Mouse (Mus musculus) brain, embryonic 14.5 days (tissue): ENCODE data around the gene Gsg1l. TPM values are rescaled to one million over a fixed set of nuclear protein-coding genes. Genes with fewer than 3 reads are reported as not detected.
A peak's percentile ranks its signal among the peaks of the same experiment; 100 is the strongest.

Source experiments
- DNase-seq: peaks from one replicate; pipeline ENCODE4 v3.0.0-alpha.2; 2011; ENCODE audit warnings: low read depth
- CTCF ChIP-seq: fragments of 200-500 bp; IDR thresholded peaks from 2 replicates; pipeline ENCODE4 v1.5.1; 2012; ENCODE audit warnings: inconsistent platforms, mild to moderate bottlenecking, moderate library complexity, borderline replicate concordance; ENCODE audit not compliant: insufficient read depth, insufficient read length; ENCODE audit errors: extremely low read depth
- POLR2A ChIP-seq: fragments of 200-500 bp; IDR thresholded peaks from 2 replicates; pipeline ENCODE4 v1.6.1; 2012; ENCODE audit warnings: mild to moderate bottlenecking, inconsistent platforms, borderline replicate concordance; ENCODE audit not compliant: poor library complexity, insufficient read depth, insufficient read length, severe bottlenecking; ENCODE audit errors: extremely low read depth
- polyA plus RNA-seq: library from polyadenylated mRNA; depleted of rRNA; stranded (reverse); fragments of >200 nt; gene quantifications from 2 replicates; pipeline ENCODE4 v1.2.3, GENCODE M21; 2012; rRNA removed

Gene Gsg1l
- polyA plus RNA-seq, 1 experiment, result 26.6 TPM

- no peak for DNase-seq
Observed at GRCm38 (mm10) chr7:125868570-125868969, 213.6 kb downstream of the Gsg1l start.

GRCm38 (mm10) chr7:125865234-125865633 is 217.0 kb downstream of the Gsg1l start:
- no peak for DNase-seq
- TF ChIP-seq POLR2A, result no peak
- TF ChIP-seq CTCF, result no peak

More at GRCm38 (mm10) chr7:125868570-125868969, 213.6 kb downstream of the Gsg1l start:
- no peak for TF ChIP-seq CTCF
- TF ChIP-seq POLR2A, result no peak

- no peak for TF ChIP-seq CTCF
- no peak for TF ChIP-seq POLR2A
- DNase-seq, result no peak
Observed at GRCm38 (mm10) chr7:125864026-125864425, 218.2 kb downstream of the Gsg1l start.

GRCm38 (mm10) chr7:125860421-125860820 is 221.8 kb downstream of the Gsg1l start:
- DNase-seq, result no peak
- TF ChIP-seq CTCF, result no peak

GRCm38 (mm10) chr7:125859564-125859963 is 222.6 kb downstream of the Gsg1l start:
- DNase-seq, result no peak
- TF ChIP-seq POLR2A (no peak), CTCF (no peak)

GRCm38 (mm10) chr7:125847528-125847866 is 234.7 kb downstream of the Gsg1l start:
- no peak for DNase-seq
- TF ChIP-seq POLR2A, result no peak
- no peak for TF ChIP-seq CTCF

- DNase-seq, result peak; percentile 90
- TF ChIP-seq CTCF (no peak), POLR2A (no peak)
Observed at GRCm38 (mm10) chr7:125846866-125847527, 235.2 kb downstream of the Gsg1l start.

GRCm38 (mm10) chr7:125845611-125846010 is 236.6 kb downstream of the Gsg1l start:
- peak; percentile 37 for DNase-seq

GRCm38 (mm10) chr7:125838078-125838742 is 244.0 kb downstream of the Gsg1l start:
- peak; percentile 73 for DNase-seq
- TF ChIP-seq POLR2A (no peak), CTCF (no peak)

More at GRCm38 (mm10) chr7:125845611-125846010, 236.6 kb downstream of the Gsg1l start:
- TF ChIP-seq POLR2A (no peak), CTCF (no peak)

GRCm38 (mm10) chr7:125833471-125833870 is 248.7 kb downstream of the Gsg1l start:
- DNase-seq, result no peak
- TF ChIP-seq CTCF (no peak), POLR2A (no peak)

GRCm38 (mm10) chr7:125832767-125833166 is 249.4 kb downstream of the Gsg1l start:
- TF ChIP-seq POLR2A, result no peak
- no peak for TF ChIP-seq CTCF
- DNase-seq, result no peak

- TF ChIP-seq POLR2A (no peak), CTCF (no peak)
- peak; percentile 94 for DNase-seq
Observed at GRCm38 (mm10) chr7:125829121-125829666, 253.0 kb downstream of the Gsg1l start.

- no peak for TF ChIP-seq CTCF
- DNase-seq, result peak; percentile 37
Observed at GRCm38 (mm10) chr7:125828561-125828960, 253.7 kb downstream of the Gsg1l start.

Other genes starting within 250 kb of the Gsg1l start
- gene Xpo6, start 118.1 kb upstream of the Gsg1l start, polyA plus RNA-seq, result 226 and 237 TPM in 2 replicates
- 423 and 518 TPM in 2 replicates for gene Sbk1, start 190.2 kb upstream of the Gsg1l start, polyA plus RNA-seq